Mouse (Mus musculus): Measurements from ENCODE around the gene Vasp.

DNA sequence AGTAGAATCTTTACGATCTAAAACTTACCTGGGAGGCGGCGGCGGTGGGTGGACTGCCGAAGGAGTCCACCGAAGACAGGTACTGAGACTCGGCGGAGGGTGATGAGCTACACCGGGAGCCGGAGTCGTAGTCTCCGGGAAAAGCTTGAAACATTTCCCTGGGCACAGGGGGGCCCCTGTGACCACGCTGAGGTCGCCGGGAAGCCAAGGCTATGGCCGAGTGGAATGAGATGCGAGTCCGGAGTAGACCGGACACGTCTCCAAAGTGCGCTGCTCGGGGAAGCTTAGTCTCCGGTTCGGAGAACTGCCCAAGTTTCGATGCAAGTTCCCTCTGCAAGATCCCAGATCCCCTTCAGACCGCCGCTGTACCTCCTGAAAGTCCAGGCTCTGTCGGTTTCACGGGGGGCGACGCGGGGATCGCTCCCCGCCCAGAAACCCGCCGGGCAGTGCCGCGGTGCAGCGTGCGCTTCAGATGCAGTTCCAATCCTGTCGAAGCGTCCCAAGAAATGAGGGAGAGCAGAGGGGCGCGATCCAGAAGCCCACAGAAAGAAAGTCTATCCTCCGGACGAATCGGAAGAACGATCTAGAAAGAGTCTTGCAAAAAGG is 37.8 kb upstream of the Vasp start:
- TF ChIP-seq GATA1 (IDR thresholded peaks at IDR 0.05; ENCODE audit: low read length) = no peak
- no peak for TF ChIP-seq TAL1 (IDR thresholded peaks at IDR 0.05; ENCODE audit: low read length)

Measured in erythroblast, embryonic 14.5 days (primary cell).